Mouse (Mus musculus) hematopoietic stem cell, adult 5-6 weeks (primary cell): ENCODE data around the gene Poc1b. TPM values are rescaled to one million over a fixed set of nuclear protein-coding genes. Genes with fewer than 3 reads are reported as not detected.

ENCODE experiments used
- ATAC-seq, 2 experiments: fragments of 125-278 bp in 1 of 2; replicated peaks in 1 of 2; 2 replicates each; pipeline ENCODE4 v1.8.0; 2016 to 2017; ENCODE audit warnings: inconsistent platforms in 2 of 2, mild to moderate bottlenecking in 2 of 2, moderate number of reproducible peaks in 2 of 2, low read depth in 1 of 2, moderate TSS enrichment in 1 of 2; ENCODE audit not compliant: low FRiP score in 2 of 2, poor library complexity in 2 of 2, severe bottlenecking in 2 of 2, insufficient read depth in 1 of 2, low TSS enrichment in 1 of 2
- total RNA-seq: library from RNA; stranded (forward); fragments of 172-1452, 232-1000 nt; gene quantifications from 2 replicates; pipeline ENCODE4 v1.2.3, GENCODE M21; 2017

The Poc1b gene
- total RNA-seq, 1 experiment from 2014 or later: 10.9 TPM

DNA sequence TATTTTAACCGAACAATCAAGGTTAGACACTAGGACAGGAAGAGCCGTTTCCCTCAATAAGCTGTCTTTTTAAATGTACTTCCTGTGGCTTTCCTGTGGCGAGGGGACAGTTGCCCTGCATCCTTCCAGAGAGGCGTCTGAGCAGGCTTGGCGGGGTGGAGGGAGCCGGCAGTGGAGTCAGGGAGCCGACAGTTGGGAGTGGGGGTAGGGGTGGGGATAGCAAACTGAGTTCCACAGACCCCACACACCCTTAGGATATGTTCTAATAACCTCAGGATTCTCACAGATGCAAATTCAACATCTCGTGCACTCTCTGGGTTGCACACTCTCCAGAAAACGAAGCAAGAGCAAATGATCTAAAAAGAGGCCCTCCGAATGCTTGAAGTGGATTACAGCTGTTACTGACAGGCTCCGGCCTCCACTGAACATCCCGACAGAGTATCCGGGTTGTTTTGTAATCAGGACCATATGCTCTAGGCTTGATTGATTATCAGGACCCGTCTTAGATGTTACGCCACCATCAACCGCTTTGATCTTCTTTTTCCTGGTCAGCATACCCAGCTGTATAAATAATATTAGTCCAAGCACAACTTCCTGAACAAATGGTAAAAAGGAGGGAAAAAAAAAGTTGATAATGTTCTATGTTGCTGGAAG, 122.3 kb downstream of the Poc1b start:
- peak; percentile 29 to 62 for ATAC-seq

DNA sequence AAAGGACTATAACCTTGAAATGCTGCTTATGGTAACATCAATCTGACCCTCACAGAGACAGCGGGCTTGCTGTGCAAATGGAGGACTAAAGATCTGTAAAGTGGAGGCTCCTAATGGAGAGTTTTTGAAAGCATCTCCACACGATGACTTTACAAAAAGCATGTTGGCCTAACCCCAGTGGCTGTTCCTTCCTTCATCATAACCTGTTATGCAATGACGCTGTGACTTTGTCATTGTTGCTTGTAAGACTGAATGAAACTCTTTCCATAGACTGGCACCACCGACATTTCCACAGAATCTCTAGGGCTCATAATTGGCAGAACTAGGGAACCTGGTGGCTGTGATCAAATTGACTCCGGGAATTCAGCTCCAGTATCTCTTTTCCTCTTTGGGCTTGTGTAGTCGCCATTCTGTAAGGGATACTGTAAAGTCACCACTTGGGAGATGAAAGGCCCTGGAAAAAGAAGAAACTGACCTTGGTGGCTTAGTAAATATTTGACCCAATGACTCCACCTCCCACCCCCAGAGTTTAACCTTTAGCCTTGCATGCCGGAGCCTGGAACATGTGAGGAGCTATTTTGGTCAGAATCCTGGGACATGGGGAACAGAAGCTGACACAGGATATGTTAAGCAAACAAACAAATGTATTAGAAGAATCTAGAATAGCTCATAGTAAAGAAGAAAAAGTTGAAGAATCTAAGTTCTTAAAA, 125.8 kb downstream of the Poc1b start:
- peak; percentile 66 to 68; a peak in 3 of 4 replicates for ATAC-seq

DNA sequence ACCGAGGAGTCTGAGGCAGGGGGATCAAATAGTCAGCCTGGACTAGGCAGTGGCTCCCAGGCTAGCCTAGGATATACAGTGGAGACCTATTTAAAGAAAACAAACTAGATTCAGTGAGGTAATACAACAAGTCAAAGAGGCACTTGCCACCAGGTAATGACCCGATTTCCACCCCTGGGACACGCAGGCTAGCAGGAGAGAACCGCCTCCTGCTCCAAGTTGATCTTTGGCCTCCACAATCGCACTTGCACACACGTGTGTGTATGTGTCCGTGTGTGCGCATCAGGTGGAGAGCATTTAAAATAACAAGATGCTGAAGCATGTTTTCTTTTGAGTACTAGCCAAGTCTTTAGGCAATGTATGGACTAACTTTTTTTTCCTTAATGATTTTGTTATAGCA, 127.5 kb downstream of the Poc1b start:
- ATAC-seq: no peak

DNA sequence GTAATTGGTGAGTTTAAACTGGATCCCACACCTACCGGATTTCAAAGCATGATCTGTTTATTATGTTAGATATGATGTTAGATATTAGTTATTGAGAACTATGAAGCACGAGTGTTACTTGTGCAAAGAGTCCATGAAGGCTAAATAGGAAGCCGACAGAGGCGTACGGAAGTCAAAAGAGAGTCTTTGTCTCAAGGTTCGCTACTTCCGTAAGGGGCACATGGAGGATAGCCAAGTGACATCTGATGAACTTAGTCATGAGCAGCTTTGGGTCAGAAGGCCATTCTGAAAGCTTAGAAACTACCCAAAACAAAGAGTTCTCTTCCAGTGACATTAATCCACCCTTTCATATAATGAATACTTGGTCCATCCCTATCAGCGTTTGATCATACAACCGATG, 128.2 kb downstream of the Poc1b start:
- no peak for ATAC-seq

DNA sequence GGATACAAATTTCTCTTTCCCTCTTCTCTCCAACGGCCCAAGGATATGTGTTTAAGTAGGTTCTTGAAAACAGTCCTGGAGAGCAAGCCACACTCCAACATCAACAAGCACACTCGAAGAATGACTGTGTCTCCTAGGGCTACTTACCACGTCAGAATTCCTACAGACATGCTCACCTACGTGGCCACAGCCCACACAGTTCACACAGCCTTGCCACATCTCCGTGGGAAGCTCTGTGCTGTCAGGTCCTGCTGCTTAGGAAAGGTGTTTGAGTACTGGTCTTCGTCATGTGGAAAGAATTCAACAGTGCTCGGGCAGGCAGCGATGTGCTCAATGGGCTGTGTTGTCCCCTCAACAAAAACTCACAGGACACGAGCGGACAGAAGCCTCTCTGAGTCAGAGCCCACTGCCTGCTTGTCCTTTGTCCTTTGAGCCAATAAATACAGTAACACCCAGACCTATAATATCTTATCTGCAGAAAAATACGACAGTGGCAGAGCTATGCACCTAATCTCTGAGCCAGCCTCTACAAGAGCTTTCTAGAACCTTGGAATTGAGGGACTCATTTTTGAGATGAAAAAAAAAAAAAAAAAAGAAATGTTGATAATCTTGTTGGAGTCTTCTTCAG, 130.5 kb downstream of the Poc1b start:
- no peak for ATAC-seq

DNA sequence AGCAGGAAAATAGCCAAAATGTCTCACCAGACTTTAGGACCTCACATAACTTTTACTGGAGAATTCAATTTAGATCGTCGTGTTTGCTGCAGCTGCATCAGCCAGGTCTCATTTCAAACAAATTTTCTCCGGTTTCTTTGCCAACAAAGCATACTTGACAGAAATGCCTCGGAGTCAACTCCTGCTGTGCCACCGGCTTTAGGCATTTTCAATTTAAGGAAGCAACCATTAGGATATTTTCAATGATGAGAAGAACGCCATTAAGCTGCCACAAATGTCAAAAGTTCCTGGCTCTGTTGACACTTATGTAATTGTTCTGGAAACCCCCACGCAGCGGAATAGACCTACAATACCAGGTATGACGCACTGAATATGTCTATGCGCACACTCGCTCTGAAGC, 131.7 kb downstream of the Poc1b start:
- ATAC-seq: no peak

DNA sequence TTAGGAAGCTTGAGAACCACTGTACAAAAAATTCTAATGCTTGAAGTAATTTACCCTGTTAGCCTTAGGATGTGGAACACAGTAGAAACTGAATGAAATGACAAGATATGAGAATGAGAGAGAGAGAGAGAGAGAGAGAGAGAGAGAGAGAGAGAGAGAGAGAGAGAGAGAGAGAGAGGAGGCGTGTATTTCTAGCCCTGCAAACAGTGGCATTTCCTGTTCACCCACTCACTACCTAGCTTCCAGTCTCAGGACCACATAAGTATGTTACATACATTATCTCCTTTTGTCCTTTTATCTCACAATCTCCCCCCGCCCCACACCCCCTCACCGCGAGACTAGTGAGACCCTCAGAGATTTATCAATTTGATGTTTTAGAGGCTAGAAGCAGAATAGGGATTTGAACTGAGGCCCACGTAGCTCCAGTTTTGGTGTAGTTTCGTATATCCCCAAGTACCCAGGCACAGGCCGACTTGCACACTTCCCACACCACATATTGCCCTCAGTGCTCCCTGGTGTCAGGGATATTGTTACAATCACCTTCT, 134.5 kb downstream of the Poc1b start:
- 0 out of 4 replicates have a peak, but pooled peaks of 1 of the 2 experiments have one; percentile 1 for ATAC-seq

DNA sequence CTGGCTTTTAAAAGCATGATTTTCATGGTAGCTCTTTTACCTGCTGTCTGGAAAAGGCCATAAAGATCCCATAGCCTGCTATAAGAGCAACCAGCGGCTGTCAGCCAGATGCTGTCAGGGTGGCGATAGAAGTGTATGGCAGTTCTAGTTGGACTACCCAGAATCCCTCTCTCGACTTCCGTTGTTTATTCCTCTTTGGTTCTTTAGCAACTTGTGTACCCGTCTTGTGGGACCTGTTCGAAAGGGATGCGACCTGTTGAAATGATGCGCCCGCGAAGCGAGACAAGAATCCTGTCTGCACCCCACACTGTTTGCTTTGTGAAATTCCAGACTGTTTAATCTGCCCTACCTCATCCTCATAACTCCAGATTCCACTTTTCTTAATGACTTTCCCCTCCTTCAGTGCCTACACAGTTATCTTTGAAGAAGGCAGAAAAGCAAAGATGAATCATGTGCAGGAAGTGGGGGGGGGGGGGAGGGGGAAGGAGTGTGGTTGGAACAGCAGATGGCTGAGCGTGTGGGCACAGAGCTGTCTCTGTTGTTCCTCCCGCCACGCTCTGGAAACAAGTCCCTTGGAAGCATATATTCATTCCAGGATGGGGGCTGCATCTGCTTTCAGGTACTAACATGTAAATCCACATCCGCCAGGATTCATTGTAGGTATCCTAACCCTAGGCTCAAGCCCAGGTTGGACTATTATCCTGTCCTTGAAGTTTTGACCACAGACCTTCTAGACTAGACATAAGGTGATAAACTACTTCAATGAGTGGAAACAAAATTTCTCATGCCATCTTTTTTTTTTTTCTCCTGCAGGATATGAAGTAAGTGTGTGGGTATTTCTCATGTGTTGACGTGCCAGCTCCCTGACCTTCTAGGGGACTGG, 135.2 kb downstream of the Poc1b start:
- ATAC-seq: peak; percentile 61 to 74

DNA sequence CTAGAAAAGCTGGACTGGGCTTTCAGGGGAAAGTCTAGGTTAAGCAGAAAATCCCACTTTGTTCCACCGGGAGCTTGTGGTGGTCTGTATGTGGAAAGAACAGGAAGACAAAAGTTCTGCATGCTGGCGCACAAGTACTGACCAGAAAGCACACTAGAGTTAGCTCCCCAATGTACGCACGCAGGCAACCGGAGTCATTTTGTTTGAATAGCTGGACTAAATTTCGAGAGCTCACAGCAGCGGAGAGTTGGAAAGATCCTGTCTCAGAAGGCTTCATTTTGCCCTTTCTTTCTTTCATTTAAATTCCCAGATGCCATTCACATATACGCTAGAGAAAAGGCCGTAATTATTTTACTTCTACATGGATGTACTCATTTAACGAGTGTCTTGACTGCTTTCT, 135.9 kb downstream of the Poc1b start:
- no peak for ATAC-seq

DNA sequence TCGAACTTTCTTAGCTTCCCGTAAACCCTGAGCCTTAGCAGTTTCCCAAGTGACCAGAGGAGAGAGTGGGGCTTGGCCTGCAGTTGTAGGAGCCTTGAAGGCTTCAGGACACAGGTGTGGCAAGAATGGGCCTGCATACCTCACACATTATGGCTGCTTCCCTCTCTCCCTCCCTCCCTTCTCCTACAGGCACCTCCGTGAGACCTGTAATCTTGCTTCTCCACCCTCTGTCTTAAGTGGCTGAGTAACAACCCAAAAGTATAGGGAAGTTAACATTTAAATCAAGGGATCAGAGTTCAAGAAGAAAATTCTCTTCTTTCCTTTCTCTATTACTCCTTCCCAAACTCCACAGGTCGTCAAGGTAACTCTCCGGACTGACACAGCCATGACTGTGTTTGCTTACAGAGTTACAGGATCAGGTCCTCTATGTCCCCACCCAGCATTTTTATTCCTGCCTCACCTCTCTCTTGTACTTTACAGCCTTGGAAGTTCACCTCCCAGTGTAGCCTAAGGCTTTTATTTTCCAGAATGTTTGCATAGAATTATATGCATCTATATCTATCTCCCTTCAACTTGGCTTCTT, 137.2 kb downstream of the Poc1b start:
- ATAC-seq: no peak

DNA sequence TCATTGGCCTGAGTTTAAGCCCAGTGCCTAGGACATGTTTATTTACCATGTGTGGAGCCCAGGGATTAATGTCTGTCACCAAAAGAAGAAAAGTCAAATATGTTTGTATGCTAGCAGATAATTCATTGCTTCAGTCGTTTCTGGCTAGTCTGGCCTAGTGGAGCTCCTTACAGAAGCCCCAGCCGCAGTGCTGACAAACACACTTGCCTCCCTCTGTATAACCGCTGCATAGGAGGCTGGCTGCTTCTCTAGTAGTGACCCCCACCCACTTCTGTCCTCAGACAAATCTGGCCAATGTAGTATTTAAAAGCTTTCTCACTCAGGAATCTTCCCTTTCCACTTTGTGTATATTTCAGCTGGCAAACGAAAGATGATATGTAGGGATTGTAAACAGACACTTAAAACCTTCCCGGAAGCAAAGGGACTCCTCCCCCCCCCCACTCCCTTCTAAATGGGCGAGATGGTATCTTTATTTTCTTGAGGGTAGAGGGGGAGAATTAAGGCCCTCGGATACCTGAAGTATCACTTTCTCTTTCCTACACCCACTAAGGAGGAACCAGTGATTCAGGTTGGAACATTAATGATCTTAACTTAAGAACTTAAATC, 137.9 kb downstream of the Poc1b start:
- ATAC-seq: no peak

DNA sequence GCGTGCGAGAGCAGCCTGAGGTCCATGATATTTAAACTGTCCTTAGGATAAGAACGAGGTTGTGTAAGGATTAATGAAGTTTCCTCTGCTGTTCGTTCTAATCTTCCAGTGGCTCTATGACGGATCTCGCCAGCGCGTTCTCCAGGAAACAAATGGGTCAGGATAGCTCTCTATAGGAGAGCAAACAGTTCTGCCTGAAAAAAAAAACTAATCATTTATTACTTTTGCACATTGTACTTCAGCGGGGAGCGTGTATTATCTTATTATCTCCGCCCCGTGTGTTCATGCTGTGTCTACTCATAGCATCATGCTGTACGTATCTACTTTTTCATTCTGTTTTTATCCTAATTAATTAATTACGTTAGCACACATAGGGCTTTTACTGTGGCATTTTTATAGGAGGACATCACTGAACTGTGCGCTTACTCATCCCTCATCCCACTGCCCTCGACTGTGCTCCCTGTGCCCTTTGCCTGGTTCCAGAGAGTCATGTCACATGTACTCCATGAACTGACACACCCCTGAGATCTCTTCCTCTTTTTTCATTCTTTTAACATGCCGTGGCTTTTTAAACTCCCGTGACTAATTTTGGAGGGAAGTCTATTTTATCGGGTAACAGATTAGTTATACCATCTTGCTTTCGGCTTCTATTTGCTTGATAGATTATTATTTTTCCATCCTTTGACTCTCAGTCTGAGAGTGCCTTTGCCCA, 140.1 kb downstream of the Poc1b start:
- ATAC-seq: peak; percentile 57 to 61; a peak in 3 of 4 replicates

Other genes with a start within 250 kb of the Poc1b start
- 49.1 and 56.2 TPM in 2 replicates for gene Atp2b1, start 192.6 kb upstream of the Poc1b start, total RNA-seq
- gene Galnt4, start 1.1 kb downstream of the Poc1b start, total RNA-seq: 11.7 and 15.6 TPM in 2 replicates
- gene Phxr2, start 19.3 kb downstream of the Poc1b start, total RNA-seq: not detected in 2 replicates
- gene Dusp6, start 156.2 kb downstream of the Poc1b start, total RNA-seq: 82.0 and 84.7 TPM in 2 replicates